Mouse (Mus musculus) forebrain, embryonic 15.5 days (tissue): ENCODE data around the gene Mapk3. TPM values are rescaled to one million over a fixed set of nuclear protein-coding genes. Genes with fewer than 3 reads are reported as not detected.

ENCODE experiments used
- ATAC-seq: fragments of 200-750 bp; cut with Nextera tagmentation; replicated peaks from 2 replicates; pipeline ENCODE4 v1.8.0; 2017; ENCODE audit warnings: mild to moderate bottlenecking, moderate TSS enrichment, moderate library complexity
- H3K27ac ChIP-seq: fragments of 300-500 bp; sonication (generic); replicated peaks from 2 replicates; pipeline ENCODE4 v1.5.1; 2015; ENCODE audit warnings: mild to moderate bottlenecking, inconsistent platforms
- H3K27me3 ChIP-seq: fragments of 300-500 bp; sonication (generic); 2 replicates; pipeline ENCODE4 v1.6.1; 2015; ENCODE audit warnings: inconsistent platforms
- H3K36me3 ChIP-seq: fragments of 300-500 bp; sonication (generic); 2 replicates; pipeline ENCODE4 v1.6.1; 2015; ENCODE audit warnings: mild to moderate bottlenecking, inconsistent platforms
- H3K4me1 ChIP-seq: fragments of 300-500 bp; sonication (generic); 2 replicates; pipeline ENCODE4 v1.6.1; 2015; ENCODE audit warnings: inconsistent platforms
- H3K4me2 ChIP-seq: fragments of 300-500 bp; sonication (generic); replicated peaks from 2 replicates; pipeline ENCODE4 v1.6.1; 2015; ENCODE audit warnings: mild to moderate bottlenecking, inconsistent platforms
- H3K4me3 ChIP-seq: fragments of 300-500 bp; sonication (generic); 2 replicates; pipeline ENCODE4 v1.5.1; 2015; ENCODE audit warnings: mild to moderate bottlenecking, inconsistent platforms
- H3K9ac ChIP-seq: fragments of 300-500 bp; sonication (generic); replicated peaks from 2 replicates; pipeline ENCODE4 v1.6.1; 2015; ENCODE audit warnings: mild to moderate bottlenecking, inconsistent platforms
- H3K9me3 ChIP-seq: fragments of 300-500 bp; sonication (generic); 2 replicates; pipeline ENCODE4 v1.6.1; 2016; ENCODE audit warnings: inconsistent platforms
- WGBS: fragments of 180-500 bp; shearing (Covaris S2); methylation state at CpG from one replicate; pipeline ENCODE4 v1.1.7; 2015; ENCODE audit warnings: mixed read lengths; 5-methylcytosine and 5-hydroxymethylcytosine counted together
- polyA plus RNA-seq: library from polyadenylated mRNA; unstranded; fragments of >200 nt; fragmentation: Nextera tagmentation; extraction: Ambion mirVana; gene quantifications from 2 replicates; pipeline ENCODE4 v1.2.1, GENCODE M21; 2015

Gene Mapk3
- polyA plus RNA-seq, 1 experiment from 2014 or later: 101 TPM

DNA sequence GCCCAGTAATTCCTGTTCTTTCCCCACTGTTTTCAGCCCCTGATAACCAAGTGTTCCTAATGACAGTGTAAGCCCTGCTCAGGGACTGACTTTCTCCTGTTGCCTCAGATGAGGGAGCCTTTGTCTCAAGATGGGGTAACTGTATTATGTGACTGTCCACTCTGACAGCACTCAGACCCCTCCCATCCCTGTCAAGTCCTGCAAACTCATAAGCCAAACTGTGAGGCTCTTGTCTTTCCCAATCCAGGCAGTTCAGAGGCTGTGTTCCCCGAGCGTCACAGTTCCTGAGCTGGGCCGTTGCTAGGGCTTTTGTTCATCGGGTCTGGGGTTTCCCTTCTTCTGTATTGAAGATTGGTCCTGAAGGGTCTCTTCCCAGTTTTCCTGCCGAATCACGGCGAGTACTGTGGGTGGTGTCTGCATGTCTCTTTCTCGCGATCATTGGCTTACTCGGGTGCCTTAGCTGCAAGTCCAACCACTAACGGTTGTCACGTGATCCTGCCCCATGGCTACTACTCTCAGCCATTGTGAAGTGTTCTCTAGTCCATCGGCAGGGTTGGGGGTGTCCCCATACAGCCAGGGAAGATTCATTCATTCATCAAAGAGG is 19.2 kb upstream of the Mapk3 start:
- Histone ChIP-seq H3K36me3 (no peaks in the 10 kb centered on the region), H3K27ac (no peak overlapping the region), H3K4me1 (0 out of 2 replicates have a peak, but pooled peaks cover 7% of the 10 kb centered on the region), H3K27me3 (no peaks in the 10 kb centered on the region), H3K9ac (no peak overlapping the region), H3K4me3 (no peak overlapping the region), H3K9me3 (no peaks in the 10 kb centered on the region), H3K4me2 (no peak overlapping the region)
- no peak for ATAC-seq
- 72% methylated on average over 13 of the region's 13 CpGs for WGBS

- no peak overlapping the region for H3K27ac ChIP-seq
- no peaks in the 10 kb centered on the region for H3K27me3 ChIP-seq
- no peak overlapping the region for H3K9ac ChIP-seq
- H3K4me3 ChIP-seq: no peak overlapping the region
- H3K9me3 ChIP-seq: no peaks in the 10 kb centered on the region
- H3K36me3 ChIP-seq: no peaks in the 10 kb centered on the region
- WGBS: 84% methylated on average over 5 of the region's 5 CpGs
- H3K4me1 ChIP-seq: 0 out of 2 replicates have a peak, but pooled peaks cover 7% of the 10 kb centered on the region
- ATAC-seq: no peak
- H3K4me2 ChIP-seq: no peak overlapping the region
Observed at GRCm38 (mm10) chr7:126740977-126741376, 18.4 kb upstream of the Mapk3 start.

GRCm38 (mm10) chr7:126741452-126741851 is 17.9 kb upstream of the Mapk3 start:
- Histone ChIP-seq H3K9ac (no peak overlapping the region), H3K9me3 (no peaks in the 10 kb centered on the region), H3K4me1 (0 out of 2 replicates have a peak, but pooled peaks cover 7% of the 10 kb centered on the region), H3K27ac (no peak overlapping the region), H3K36me3 (no peaks in the 10 kb centered on the region), H3K4me2 (no peak overlapping the region), H3K4me3 (no peak overlapping the region), H3K27me3 (no peaks in the 10 kb centered on the region)
- WGBS: 87% methylated on average over 5 of the region's 5 CpGs
- no peak for ATAC-seq

- no peak for ATAC-seq
- Histone ChIP-seq H3K4me2 (no peak overlapping the region), H3K36me3 (no peaks in the 10 kb centered on the region), H3K9me3 (no peaks in the 10 kb centered on the region), H3K9ac (no peak overlapping the region), H3K4me1 (0 out of 2 replicates have a peak, but pooled peaks cover 7% of the 10 kb centered on the region), H3K27me3 (no peaks in the 10 kb centered on the region), H3K27ac (no peak overlapping the region), H3K4me3 (no peak overlapping the region)
- 92% methylated on average over 13 of the region's 13 CpGs for WGBS
Observed at GRCm38 (mm10) chr7:126741964-126742482, 17.4 kb upstream of the Mapk3 start.

GRCm38 (mm10) chr7:126746066-126746465 is 13.3 kb upstream of the Mapk3 start:
- Histone ChIP-seq H3K4me1 (no peaks in the 10 kb centered on the region), H3K27me3 (no peaks in the 10 kb centered on the region), H3K36me3 (no peaks in the 10 kb centered on the region), H3K4me2 (no peak overlapping the region), H3K9ac (no peak overlapping the region), H3K9me3 (no peaks in the 10 kb centered on the region), H3K4me3 (no peak overlapping the region), H3K27ac (no peak overlapping the region)
- no peak for ATAC-seq
- WGBS: 92% methylated on average over 12 of the region's 12 CpGs

DNA sequence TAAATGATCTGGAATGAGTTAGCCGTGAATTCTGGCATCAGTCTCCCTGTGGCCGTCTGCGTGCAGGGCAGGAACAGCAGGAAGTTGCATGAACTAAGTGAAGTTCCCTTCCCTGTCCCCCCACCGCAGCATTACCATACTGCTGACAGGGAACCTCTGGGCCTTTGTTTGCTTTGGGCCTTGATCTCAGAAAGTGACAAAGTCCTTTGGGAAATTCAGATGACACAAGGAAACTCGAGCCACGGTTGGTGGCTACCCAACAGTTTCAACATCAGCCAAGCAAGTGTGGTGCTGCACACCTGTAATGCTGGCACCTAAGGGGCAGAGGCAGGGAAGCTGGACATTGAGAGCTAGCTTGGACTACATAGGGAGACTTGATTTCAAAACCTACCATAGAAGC is 12.6 kb upstream of the Mapk3 start:
- H3K27me3 ChIP-seq: no peaks in the 10 kb centered on the region
- no peaks in the 10 kb centered on the region for H3K4me1 ChIP-seq
- H3K36me3 ChIP-seq: no peaks in the 10 kb centered on the region
- no peak overlapping the region for H3K4me2 ChIP-seq
- H3K9me3 ChIP-seq: no peaks in the 10 kb centered on the region
- WGBS: 50% methylated on average over 6 of the region's 6 CpGs
- no peak for ATAC-seq
- H3K9ac ChIP-seq: no peak overlapping the region
- H3K4me3 ChIP-seq: no peak overlapping the region
- no peak overlapping the region for H3K27ac ChIP-seq

GRCm38 (mm10) chr7:126748824-126749223 is 10.6 kb upstream of the Mapk3 start:
- no peaks in the 10 kb centered on the region for H3K36me3 ChIP-seq
- H3K9me3 ChIP-seq: no peaks in the 10 kb centered on the region
- H3K4me2 ChIP-seq: no peak overlapping the region
- 82% methylated on average over 7 of the region's 7 CpGs for WGBS
- H3K9ac ChIP-seq: no peak overlapping the region
- H3K27ac ChIP-seq: no peak overlapping the region
- no peaks in the 10 kb centered on the region for H3K4me1 ChIP-seq
- no peak overlapping the region for H3K4me3 ChIP-seq
- no peaks in the 10 kb centered on the region for H3K27me3 ChIP-seq
- ATAC-seq: no peak

GRCm38 (mm10) chr7:126749582-126750343 is 9.6 kb upstream of the Mapk3 start:
- H3K4me2 ChIP-seq: no peak overlapping the region
- no peak overlapping the region for H3K9ac ChIP-seq
- H3K27me3 ChIP-seq: no peaks in the 10 kb centered on the region
- H3K36me3 ChIP-seq: no peaks in the 10 kb centered on the region
- ATAC-seq: no peak
- H3K4me3 ChIP-seq: no peak overlapping the region
- H3K9me3 ChIP-seq: no peaks in the 10 kb centered on the region
- H3K4me1 ChIP-seq: peaks cover 5% of the 10 kb centered on the region; the same call in 1 of the 2 replicates
- H3K27ac ChIP-seq: no peak overlapping the region
- 95% methylated on average over 17 of the region's 17 CpGs for WGBS

GRCm38 (mm10) chr7:126754866-126755265 is 4.5 kb upstream of the Mapk3 start:
- Histone ChIP-seq H3K9ac (no peak overlapping the region), H3K4me1 (peaks cover 9% of the 10 kb centered on the region), H3K9me3 (no peaks in the 10 kb centered on the region), H3K36me3 (no peaks in the 10 kb centered on the region), H3K27me3 (no peaks in the 10 kb centered on the region), H3K4me3 (no peak overlapping the region), H3K27ac (no peak overlapping the region), H3K4me2 (peak overlapping the region; percentile 14)
- peak; percentile 59; the same call in 1 of the 2 replicates for ATAC-seq
- WGBS: 0% methylated on average over 9 of the region's 9 CpGs

- Histone ChIP-seq H3K4me2 (no peak overlapping the region), H3K4me1 (peaks cover 46% of the 10 kb centered on the region), H3K27ac (no peak overlapping the region), H3K9ac (no peak overlapping the region), H3K4me3 (no peak overlapping the region), H3K36me3 (peaks cover 7% of the 10 kb centered on the region; the same call in 1 of the 2 replicates), H3K9me3 (no peaks in the 10 kb centered on the region), H3K27me3 (no peaks in the 10 kb centered on the region)
- 62% methylated on average over 7 of the region's 7 CpGs for WGBS
- 0 out of 2 replicates have a peak, but pooled peaks have one; percentile 1 for ATAC-seq
Observed at GRCm38 (mm10) chr7:126758539-126758938, 862 bp upstream of the Mapk3 start.

DNA sequence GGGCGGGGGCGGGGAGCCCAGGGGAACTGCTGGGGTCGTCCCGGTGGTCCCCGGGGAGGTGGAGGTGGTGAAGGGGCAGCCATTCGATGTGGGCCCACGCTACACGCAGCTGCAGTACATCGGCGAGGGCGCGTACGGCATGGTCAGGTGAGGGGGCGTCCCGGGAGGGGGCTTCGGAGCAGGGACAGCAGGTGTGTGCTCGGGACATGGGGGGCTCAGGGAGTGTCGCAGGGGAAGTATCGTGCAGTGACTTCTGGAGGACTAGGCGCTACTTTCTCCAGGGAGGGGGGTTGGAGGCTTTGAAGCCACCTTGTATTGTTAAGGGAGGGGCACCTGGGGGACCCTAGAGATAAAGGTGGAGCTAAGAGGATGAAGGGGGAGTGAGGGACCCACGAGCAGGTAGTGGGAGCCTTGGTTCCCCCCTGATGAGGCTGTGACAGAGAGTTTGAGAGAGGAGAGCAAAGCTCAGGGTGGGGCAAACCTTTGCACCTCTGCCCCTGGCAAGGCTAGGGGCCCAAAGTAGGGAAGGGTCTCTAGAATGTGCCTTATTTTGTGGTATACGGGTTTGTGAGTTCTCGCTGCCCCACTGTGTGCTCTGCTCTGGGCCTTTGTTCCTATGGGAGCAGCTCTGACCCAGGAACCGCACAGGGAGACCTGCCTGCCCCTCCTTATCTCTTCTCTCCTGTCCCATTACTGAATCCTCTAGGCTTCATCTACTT is 430 bp downstream of the Mapk3 start:
- no peaks in the 10 kb centered on the region for H3K27me3 ChIP-seq
- peak overlapping the region; percentile 91 for H3K4me3 ChIP-seq
- under 1% methylated on average over 21 of the region's 24 CpGs for WGBS
- no peaks in the 10 kb centered on the region for H3K9me3 ChIP-seq
- H3K27ac ChIP-seq: peak overlapping the region; percentile 89
- peak overlapping the region; percentile 79 for H3K4me2 ChIP-seq
- H3K4me1 ChIP-seq: peaks cover 42% of the 10 kb centered on the region
- peak overlapping the region; percentile 88 for H3K9ac ChIP-seq
- peak; percentile 50 for ATAC-seq
- peaks cover 20% of the 10 kb centered on the region for H3K36me3 ChIP-seq

- H3K4me3 ChIP-seq: peak overlapping the region; percentile 91
- H3K9ac ChIP-seq: peak overlapping the region; percentile 88
- peaks cover 39% of the 10 kb centered on the region for H3K4me1 ChIP-seq
- peaks cover 26% of the 10 kb centered on the region for H3K36me3 ChIP-seq
- H3K4me2 ChIP-seq: peak overlapping the region; percentile 79
- H3K27me3 ChIP-seq: no peaks in the 10 kb centered on the region
- peak overlapping the region; percentile 89 for H3K27ac ChIP-seq
- no peaks in the 10 kb centered on the region for H3K9me3 ChIP-seq
- 21% methylated on average over 3 of the region's 3 CpGs for WGBS
- ATAC-seq: peak; percentile 14; the same call in 1 of the 2 replicates
Observed at GRCm38 (mm10) chr7:126760391-126760802, 996 bp downstream of the Mapk3 start.
